Mouse (Mus musculus) skeletal muscle tissue, adult 2 months (tissue): ENCODE data around the gene Akap8l.

ENCODE experiments used
- DNase-seq: peaks from one replicate; pipeline ENCODE4 v3.0.0-alpha.2; 2012; ENCODE audit warnings: low read depth, low spot score

The Akap8l gene

DNA sequence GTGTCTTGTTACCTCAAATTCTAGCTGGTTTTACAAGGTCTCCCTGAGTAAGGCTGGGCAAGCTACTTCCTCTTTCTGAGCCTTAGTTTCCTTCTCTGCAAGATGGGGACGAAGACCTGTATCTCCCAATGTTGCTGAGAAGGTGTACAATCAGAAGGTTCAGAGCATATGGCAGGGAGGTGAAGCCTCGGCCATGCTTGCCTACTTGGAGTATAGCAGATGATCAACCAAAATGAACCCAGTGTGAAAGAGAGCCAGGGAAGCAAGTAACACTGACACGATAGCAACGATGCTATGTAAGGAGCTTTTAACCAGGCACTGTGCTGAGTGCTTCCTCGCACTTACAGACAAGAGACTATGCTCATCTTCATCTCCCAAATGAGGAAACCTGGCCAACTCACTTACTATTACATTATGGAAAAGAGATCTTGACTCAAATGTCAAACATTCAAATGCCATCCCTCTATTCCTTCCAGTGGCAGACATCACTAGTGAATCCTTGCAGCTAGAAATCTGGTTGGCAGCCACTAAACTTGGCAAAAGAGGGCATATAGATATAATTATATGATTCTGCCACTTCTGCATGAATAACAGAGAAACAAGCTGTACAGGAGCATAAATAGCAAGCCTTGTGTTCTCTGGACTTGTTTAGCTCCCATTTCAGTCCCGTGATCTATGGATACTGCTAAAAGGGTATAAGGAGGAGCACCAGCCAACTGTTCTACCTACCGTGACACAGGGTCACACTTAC, 8.0 kb upstream of the Akap8l start:
- no peak for DNase-seq

DNA sequence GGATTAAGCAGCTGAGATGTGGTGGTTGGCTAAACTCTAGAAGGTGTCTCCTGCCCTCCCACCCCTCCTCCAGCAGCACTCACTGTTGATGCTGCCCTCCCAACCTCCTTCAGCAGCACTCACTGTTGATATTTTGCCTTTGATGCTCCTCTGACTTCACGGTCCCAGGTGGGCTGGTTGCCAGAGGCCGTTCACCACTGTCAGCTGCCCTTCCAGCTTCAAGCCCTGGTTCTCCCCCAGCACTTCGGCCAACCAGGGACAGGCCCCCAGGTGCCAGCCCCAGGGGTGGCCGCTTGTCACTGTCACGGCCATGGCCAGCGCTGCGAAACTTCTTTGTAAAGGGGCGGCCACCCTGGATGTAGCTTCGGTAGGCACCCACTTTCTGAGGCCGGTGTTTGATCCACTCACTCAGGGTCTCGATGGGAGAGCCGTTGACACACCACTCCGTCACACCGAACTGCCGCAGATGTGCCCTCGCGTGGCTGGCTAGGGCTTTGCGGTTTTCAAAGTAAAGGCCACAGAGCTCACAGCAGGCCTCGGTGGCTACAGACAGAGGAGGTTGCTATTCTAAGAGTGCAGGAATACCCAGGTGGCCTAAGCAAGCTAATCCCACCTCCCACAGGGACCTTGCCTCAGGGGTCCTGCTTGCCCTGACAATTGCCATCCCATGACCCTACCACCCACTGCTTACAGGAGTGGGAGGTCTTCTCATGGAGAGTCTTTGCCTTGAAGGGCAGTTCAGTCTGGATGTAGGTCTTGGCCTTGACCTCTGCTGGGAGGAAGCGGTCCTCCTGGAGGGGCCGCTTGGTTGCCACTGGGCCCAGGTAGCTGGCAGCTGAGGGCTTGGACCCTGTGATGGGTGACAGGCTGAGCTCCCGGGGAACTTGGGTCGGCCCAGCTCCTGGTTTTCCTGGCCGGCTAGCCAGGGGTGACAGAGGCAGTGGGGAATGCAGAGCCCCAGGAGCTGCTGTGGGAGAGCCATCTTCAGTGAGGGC, 6.7 kb upstream of the Akap8l start:
- no peak for DNase-seq

DNA sequence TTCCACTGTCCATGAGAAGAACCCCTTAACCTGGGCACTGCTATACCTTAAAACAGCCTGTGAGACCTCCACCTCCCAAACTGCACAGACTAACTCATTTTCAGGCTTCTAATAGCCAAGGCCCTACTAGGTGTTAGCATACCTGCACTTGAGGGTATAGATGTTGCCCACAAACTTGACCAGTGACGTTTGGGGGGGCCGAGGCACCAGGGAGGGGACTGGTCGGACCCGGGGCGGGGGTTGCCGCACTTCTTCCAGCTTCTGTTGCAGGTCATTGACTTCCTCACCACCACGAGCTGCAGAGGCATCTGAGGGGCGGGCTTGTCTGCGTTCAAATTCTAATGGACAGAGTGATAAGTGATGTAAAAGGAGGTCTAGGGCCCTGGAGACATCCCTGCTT, 5.9 kb upstream of the Akap8l start:
- no peak for DNase-seq

DNA sequence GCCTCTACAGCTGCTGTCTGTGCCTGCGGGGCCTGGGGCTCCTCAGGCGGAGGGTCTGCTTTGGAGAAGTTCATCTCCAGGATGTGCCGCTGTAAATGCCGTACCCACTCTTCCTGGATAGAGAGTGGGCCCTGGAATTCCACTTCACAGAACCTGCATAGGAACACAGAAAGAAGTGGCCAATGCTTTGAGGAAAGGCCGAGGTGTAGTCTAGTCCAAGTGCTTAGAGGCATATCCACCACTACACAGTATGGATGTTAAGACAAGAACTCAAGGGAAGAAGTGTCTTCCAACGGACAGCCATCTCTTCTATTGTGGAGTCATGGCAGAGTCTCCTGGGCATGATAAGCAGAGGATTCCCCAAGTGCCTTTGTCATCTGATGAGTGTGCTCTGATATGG, 4.6 kb upstream of the Akap8l start:
- DNase-seq, result no peak

DNA sequence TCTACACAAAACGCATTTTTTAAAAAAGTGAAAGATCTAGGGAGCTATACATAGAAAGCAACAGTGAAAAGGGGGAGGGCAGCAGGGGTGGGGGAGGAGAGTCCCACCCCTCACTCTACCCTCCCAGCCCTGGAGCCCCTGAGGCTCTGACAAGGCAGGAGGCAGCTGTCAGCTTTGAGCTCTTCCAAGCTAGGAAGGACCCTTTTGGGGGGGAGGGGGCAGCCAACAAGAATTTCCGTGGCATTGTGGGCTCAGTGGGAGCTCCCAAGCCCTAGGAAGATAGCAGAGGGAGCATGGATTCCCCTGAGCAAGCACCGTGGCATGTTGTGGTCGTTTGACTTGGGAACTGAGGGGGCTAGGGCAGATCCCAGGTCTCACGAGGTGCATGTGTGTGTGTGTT, 3.8 kb upstream of the Akap8l start:
- DNase-seq, result no peak

DNA sequence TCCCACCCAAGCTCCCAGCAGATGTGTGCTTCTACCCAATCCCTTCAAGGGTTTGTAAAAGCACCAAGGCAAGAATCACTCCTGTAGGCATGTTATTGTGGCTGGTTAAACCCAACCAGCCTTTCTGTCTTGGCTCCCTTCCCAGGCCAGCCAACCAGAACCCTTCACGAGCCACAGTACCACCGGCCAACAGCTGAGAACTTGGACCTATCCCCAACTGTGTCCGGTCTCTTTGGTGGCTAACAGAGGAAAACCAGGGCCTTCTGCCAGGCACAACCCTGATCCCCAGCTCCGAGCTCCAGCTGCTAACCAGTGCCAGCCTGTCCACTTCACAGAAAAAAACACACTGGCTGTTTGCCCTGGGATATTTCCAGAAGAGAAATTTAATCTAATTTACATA, 3.3 kb upstream of the Akap8l start:
- DNase-seq, result peak; percentile 81

DNA sequence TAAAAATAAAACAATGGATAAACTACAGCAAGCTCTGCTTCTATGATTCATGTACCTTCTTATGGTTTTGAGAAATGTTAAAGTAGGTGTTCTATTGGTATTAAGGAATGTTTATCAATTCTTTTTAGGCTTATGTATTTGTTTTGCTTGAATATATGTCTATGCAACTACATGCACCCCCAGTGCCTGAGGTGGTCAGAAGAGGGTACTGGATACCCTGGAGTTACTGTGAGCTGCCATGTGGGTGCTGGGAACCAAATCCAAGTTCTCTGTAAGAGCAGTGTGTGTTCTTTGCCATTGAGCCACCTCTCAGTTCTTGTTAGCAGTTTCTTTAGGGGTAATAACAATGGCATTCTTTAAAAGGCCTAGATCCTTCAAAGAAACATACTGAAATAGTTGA, 1.3 kb upstream of the Akap8l start:
- no peak for DNase-seq

DNA sequence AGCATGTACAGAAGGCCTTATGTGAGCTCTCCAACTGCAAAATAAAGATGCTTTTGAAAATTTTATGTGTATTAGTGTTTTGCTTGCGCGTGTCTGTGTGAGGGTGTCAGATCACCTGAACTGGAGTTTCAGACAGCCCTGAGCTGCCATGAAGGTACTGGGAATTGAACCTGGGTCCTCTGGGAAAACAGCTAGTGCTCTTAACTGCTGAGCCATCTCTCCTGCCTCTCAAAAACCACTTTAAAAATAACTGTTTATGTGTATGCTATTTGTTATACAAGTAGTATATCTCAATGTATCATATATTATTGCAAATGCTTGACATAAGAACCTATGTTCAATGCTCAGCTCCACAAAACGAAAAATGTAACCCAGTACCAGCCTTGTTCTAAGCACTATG, 862 bp upstream of the Akap8l start:
- DNase-seq, result no peak

DNA sequence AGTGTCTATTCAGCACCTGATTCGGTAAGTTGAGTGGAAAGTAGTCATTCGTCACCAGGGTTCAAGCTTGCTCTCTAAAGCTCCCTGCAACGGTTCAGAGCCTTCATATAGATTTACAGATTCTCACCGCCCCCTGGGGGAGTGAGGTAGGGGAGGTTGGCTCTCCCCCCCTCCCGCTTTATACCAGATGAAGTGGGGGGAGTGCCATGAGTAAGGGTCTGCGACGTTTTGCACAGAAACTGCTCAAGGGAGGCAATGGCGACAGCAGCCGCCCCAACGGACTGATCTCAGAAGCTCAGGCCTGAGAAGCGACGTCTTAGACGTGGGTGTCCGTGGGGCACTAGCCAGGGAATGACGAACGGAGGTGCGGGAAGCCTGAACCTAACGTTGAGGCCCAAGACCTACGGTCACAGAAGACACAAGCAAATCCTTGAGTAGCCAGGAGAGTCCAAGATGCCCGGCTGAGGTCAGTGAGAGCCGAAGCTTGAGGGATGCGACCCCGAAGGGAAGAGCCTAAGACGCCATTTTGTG, 491 bp downstream of the Akap8l start:
- DNase-seq, result no peak

DNA sequence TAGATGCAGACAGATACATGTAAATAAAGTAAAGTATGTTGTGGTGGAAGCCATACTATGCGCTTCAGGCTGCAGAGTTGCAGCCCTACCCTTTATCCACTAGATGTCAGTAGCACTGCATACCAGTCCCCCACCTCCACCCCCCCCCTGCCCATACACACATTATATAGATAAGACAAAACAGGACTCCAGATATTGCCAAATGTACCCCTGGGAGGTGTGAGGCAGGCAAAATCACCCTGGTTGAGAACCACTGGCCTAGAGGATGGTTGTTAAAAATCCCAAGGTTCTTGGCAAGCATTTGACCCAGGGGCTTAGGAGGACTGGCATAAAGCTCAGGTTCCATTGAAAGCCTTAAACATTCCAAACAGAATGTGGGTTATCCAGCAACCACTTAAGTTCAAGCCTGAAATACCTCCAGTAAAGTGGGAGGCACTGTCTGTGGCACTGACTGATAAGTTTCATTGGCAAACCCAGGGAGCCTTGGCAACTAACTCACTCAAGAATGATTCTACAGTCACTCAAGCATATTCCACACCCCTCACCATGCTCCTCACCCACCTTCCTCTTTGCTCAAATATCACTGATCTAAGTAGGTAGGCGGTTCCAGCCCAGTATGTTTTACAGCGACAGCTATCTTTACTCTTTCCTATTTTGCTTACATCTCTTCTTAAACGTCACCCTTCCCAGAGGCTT, 1.2 kb downstream of the Akap8l start:
- no peak for DNase-seq

DNA sequence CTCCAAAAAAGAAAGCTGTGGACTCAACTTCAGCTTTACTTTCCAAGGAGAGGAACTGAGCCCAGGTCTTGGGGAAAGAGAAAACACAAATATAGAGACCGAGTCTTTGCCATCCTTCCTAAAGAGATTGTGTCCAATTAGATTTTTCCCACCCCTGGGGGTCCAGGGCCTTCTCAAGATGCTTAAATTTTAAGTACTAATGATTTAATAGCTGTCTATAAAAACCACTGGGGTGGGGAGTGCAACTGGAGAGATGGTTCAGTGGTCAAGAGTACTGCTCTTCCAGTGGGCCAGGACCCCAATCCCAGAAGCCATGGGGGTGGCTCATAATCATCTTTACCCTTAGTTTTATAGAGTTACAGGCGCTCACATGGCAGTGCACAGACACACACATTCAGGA, 2.0 kb downstream of the Akap8l start:
- DNase-seq, result no peak

DNA sequence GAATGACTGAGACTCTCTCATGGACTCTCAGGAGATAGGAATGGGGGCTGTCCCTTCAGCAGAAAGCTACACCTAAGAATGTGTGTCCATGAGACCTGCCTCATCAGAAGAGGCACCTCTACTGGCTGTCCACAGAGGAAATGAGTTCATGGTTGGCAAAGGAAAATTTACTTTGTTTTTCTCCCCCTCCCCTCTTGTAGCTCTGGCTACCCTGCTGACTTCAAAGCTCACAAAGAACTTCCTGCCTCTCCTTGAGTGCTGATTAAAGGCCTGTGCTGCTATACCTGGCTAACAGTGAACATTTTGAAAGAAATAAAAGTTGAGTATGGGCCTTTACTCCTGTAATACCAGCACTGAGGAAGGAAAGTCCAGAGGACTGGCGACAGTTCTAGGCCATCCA, 9.3 kb downstream of the Akap8l start:
- no peak for DNase-seq

DNA sequence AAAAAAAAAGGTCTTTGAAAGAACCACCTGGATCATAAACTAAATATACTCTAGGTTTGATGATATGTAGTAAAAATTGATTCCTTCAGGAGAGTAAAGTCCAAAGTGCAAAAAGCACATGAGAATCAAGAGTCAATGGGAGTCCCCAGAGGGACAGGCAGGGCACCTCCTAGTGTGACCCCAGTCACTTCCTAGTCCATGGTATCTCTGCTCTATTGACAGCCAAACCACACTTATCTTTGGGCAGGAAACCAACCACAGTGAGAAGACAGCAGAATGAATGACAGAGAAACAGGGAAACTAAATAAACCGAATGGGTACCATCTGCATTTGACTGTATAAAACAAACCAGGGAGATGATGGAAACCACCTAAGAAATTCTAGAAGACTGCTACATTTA, 10.3 kb downstream of the Akap8l start:
- no peak for DNase-seq

DNA sequence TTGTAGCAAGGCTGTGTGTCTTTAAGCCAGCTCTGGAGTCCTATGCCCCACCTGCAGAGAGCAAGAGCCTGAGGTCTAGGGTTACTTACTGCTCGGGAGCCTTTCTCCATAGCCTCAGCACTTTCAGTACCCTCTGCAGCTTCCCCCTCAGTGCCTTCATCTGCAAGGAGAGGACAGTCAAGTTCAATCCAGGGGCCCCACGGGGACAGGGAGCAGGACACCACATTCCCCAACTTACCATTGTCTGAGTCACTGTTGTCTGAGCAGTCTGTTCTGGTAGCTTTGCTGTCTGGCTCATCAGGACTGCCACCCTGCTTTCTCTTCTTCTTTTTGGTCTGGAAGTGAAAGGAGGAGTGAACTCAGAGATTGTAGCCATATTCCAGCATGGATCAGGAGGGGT, 14.5 kb downstream of the Akap8l start:
- DNase-seq, result no peak

DNA sequence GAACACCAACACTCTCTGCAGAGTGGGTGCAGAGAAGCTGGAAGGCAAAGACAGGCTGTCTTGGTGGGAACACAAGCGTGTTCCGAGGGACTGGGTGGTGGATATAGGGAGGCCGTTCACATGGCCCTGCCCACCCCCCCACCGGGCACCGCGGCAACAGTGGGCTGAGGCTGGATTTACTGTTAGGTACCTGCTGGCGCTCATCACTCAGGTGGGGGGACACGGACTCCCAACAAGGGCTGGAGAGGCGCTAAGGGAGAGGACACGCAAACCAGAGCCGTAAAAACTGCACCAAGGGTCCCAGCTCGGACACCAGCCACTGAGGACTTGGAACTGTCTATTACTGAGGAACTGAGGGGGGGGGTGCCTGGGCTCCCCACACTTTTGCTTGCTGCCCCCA, 15.5 kb downstream of the Akap8l start:
- no peak for DNase-seq

DNA sequence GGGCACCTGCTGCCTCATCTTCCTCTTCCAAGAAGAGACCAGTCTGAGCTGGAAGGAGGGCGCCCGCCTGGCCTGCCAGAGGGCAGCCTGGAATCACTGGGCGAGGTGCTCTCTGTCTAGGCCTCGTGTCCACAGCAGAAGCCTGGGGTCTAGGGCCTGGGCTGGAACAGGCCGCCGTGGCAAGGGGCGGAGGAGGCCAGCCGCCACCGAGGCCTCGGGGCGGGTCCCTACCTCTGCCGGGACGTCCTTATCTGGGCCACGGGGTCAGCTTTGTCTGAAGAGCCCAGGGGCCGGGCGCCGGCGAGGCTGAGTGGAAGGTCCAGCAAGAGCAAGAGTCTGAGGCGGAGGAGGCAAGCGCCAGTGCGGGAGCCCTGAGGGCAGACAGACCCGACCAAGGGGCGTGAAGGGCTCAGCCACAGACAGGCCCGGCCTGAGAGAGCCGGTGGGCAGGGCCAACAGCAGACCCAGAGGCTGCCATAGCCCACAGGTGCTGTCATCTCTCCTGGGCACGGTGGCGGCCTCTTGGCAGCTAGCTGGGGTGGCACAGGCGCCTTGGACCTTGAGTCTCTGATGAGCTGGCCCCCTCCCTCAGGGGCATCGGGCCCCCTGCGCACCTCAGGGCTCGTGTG, 16.6 kb downstream of the Akap8l start:
- DNase-seq, result no peak

DNA sequence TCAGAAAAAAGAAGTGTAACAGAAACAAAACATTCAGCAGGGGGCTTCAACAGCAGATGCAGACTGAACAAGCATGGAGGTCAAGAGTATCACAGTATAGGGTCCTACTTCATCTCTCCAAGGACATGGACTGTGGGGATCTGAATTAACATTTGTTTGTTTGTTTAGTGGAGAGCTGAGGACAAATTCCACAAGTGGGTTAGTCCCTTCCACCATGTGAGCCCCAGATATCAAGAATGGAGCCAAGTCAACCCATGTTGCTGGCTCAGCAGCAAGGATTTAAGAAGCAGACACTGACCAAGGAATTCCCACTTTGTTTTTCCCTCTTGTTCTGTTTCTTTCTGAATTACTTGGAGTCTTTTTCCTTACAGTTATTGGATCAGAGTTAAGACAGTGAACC, 22.9 kb downstream of the Akap8l start:
- no peak for DNase-seq

DNA sequence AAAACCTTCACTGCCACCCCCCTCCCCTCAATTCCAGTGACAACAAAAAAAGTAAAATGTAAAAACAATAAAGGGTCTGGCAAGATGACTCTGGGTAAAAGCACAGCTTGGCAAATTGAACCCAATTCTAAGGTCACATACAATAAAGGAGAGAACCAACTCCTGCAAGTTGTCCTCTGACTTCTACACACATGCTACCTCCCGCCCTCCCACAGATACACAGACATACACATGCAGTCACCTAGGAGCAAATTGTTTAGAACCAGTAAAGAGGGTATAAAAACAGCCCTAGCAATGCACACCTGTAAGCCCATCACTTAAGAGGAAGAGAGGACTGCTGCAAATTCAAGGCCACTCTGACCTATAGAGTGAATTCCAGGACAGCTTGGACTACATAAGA, 27.6 kb downstream of the Akap8l start:
- no peak for DNase-seq

DNA sequence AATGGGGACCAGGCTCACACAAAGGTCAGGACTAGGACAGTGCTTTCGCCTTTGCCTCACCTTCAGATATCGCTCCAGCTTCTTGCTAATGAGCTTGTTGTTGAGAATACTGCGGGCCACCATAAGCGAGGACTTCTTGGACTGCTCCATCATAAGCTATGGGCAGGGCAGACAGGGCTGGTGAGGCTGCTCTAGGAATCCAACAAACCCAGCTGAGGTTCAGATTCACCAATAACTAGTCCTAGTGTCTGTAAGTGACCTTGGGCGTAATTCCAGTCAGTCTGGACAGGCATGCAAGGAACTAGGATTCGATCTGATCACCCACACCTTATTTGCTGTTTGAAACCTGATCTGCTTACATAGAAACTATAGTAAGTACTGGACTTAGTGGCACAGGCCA, 28.6 kb downstream of the Akap8l start:
- no peak for DNase-seq

DNA sequence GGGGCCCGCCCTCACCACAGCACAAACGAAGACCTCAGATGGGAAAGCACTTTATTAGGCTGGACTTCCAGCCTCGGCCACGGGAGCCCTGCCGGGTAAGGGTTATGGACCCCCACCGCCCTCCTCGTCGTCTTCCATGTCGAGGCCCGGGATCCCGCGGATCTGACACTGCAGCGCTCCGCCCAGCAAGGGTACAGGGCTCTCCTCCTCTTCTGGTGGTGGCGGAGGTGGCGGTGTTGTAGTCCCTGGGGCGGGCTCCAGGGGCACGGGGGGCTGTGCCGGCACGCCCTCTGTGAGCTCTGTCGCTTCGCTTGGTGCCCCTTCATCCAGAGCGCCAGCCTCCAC, 29.0 kb downstream of the Akap8l start:
- DNase-seq, result no peak

DNA sequence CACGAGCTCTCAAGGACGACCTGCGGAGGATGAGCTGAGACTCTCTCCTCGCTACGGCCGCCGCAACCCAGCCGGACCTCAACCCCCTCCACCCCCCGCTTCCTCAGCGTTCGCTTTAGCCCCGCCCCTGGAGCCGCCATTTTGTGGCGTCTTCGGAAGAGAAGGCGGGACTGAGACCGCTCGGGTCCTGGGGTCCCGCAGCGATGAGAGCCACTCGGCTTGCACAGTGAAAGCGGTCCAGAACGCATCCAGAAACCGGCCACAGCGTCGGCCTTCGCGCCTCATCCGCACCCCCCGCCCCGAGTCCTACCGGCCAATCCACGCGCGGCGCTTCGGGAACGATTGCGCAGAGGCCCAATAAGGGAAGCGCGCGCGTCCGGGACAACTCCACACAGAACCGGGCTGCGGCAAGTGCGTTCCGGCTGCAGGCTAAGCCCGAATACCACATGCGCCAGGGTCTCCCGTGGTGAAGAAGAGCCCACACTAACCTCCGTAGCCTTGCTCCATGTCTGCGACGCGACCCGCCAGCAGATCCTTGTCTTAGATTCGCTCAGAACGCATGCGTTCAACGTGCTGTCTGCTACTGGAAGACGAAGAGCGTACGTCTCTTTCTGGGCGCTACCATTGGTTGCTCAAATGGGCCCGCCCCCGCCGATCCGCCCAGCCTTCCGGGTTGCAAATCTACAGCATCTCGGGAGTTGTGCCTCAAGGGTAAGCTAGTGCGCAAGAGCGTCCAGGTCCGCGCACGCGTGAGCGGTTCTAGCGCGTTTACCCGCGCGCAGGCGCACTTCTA, 29.6 kb downstream of the Akap8l start, which contains the start of gene Akap8:
Gene Akap8, minus strand, starts transcription at position 642 of the 793 bp plus-strand sequence.
- DNase-seq, result peak; percentile 99
